Mouse (Mus musculus): ENCODE results near the gene Abcc6.

DNA sequence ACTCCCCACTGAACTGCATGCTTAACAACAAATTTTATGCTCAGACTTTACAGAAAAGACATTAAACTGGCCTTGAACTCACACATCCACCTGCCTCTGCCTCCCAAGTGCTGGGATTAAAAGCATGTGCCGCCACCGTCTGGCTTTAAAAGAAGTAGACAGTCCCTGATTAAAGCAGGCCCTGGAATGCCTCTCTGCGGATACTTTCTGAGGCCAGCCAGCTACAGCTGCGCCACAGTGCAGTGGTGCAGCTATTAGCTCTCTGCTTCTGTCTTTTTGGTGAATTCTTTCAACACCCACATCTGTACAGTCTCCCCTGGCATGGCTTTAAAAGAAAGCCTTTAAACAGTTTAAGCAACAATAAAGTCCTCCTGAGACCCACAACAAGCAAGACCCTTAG is 8.2 kb downstream of the Abcc6 start:
- TF ChIP-seq CTCF (IDR thresholded peaks at IDR 0.05; ENCODE audit: extremely low read depth, insufficient read length, insufficient replicate concordance, low read depth, low read length) (no peak), POLR2A (IDR thresholded peaks at IDR 0.05; ENCODE audit: low read depth, low read length) (no peak)
